Comparison of ENCODE assay signal across 14 mouse cellular contexts in the genomic region with DNA sequence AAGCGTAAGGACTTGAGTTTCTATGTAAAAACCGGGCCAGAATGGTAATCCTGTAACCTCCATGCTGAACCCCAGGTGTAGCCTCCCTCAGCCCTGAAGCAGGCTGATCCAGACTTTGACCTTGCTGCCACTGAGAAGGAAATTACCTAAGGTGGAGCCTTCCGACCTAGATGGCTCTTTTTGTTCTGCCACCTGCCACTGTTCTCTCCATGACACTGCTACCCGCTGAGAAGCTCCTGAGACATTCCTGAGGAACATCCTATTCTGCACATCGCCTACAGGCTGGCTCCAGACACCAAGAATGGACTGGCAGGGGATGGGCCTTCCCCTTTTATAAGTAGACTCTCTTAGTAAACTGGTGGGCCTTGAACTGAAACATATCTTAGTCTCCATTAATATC. TPM values are rescaled to one million over a fixed set of nuclear protein-coding genes. Genes with fewer than 3 reads are reported as not detected.
A peak's percentile ranks its signal among the peaks of the same experiment; 100 is the strongest.
DNase-seq lines count a peak whose midpoint lies in the region; ATAC-seq and TF ChIP-seq lines count a peak whose summit lies in the region.
"Not testable (repeated sequence)": the region's sequence is repeated elsewhere in the genome, so short reads cannot be mapped to it uniquely, and the experiment has no call there.
"Had no signal": no experiment of that assay in that cellular context is flagged by ENCODE, and none has a peak within 500 bp of the region (broad histone marks: within the 10 kb centered on the region; RNA-seq: fewer than 3 reads in every experiment).

No protein-coding gene starts in this region.

- not testable (repeated sequence) for TF ChIP-seq POLR2A in ES-Bruce4 (IDR thresholded peaks at IDR 0.05; ENCODE audit: insufficient read depth, low read length)

- in situ Hi-C loops in ES-E14 (cut with MboI; ENCODE audit: low sequenced_read_pairs in 2 of 2, unreplicated experiment in 2 of 2): not testable (repeated sequence)

- ATAC-seq in intestine, postnatal 0 days: 0 out of 2 replicates have a peak, but pooled peaks have one; percentile 16

- WGBS in intestine, postnatal 0 days: 54% methylated on average over 5 of the region's 5 CpGs

- not testable (repeated sequence) for H3K9ac ChIP-seq in ES-Bruce4 (ENCODE audit: low read depth, poor library complexity, severe bottlenecking); ES-E14 (ENCODE audit: insufficient read depth, low read depth, low read length, poor library complexity, severe bottlenecking); intestine, postnatal 0 days (ENCODE audit: low read depth, low read length)

- peak overlapping the region; percentile 73; the same call in 1 of the 2 replicates for H3K27ac ChIP-seq in ES-Bruce4 (ENCODE audit: insufficient read depth, low read length)
- H3K27ac ChIP-seq in ES-E14 (ENCODE audit: insufficient read depth, low read depth, low read length, poor library complexity, severe bottlenecking): peak overlapping the region; percentile 74; the same call in 1 of the 2 replicates
- H3K27ac ChIP-seq in intestine, postnatal 0 days (ENCODE audit: low read depth, low read length): not testable (repeated sequence)

- peak; percentile 91 for DNase-seq in ES-CJ7 (ENCODE audit: low read depth, low spot score)
- peak; percentile 43 for DNase-seq in ES-E14 (ENCODE audit: low read depth, low spot score)
- DNase-seq in R1 (ENCODE audit: low read depth, low spot score): peak; percentile 91
- peak; percentile 24 for DNase-seq in WW6 (ENCODE audit: low read depth, low spot score)
- peak; percentile 88 for DNase-seq in ZHBTc4 (ENCODE audit: low read depth, low spot score)

- not testable (repeated sequence) for H3K9me3 ChIP-seq in ES-Bruce4 (replicated peaks; ENCODE audit: control insufficient read depth, insufficient read depth, low read length, poor library complexity, severe bottlenecking); ES-E14 (ENCODE audit: control insufficient read depth, insufficient read depth, low read depth, low read length); intestine, postnatal 0 days (ENCODE audit: control insufficient read depth)

- TF ChIP-seq CTCF in ES-Bruce4 (IDR thresholded peaks at IDR 0.05; ENCODE audit: low read depth, low read length); intestine, postnatal 0 days (IDR thresholded peaks at IDR 0.05; ENCODE audit: low read depth): not testable (repeated sequence)

- H3K4me3 ChIP-seq in ES-Bruce4 (ENCODE audit: low read depth, low read length); ES-E14 (ENCODE audit: insufficient read depth in 1 of 2, low read depth in 1 of 2, low read length in 2 of 2, poor library complexity in 1 of 2, severe bottlenecking in 1 of 2); intestine, postnatal 0 days (ENCODE audit: low read depth, low read length): not testable (repeated sequence)

- H3K4me2 ChIP-seq in intestine, postnatal 0 days (replicated peaks; ENCODE audit: low read depth): not testable (repeated sequence)

- peak; percentile 91 for TF ChIP-seq EP300 in ES-Bruce4 (IDR thresholded peaks at IDR 0.05; ENCODE audit: insufficient read depth, low read depth, low read length)

- not testable (repeated sequence) for H3K36me3 ChIP-seq in ES-Bruce4 (ENCODE audit: control insufficient read depth, insufficient read depth, low read length, poor library complexity, severe bottlenecking); ES-E14 (ENCODE audit: control insufficient read depth, insufficient read depth, low read length, poor library complexity, severe bottlenecking); intestine, postnatal 0 days (ENCODE audit: control insufficient read depth, insufficient read depth)

- not testable (repeated sequence) for H3K4me1 ChIP-seq in ES-Bruce4 (ENCODE audit: control insufficient read depth, insufficient read depth, low read length); ES-E14 (ENCODE audit: control insufficient read depth in 2 of 2, insufficient read depth in 2 of 2, low read length in 2 of 2, poor library complexity in 1 of 2); intestine, postnatal 0 days (replicated peaks; ENCODE audit: control insufficient read depth, insufficient read depth, low read length)

- not testable (repeated sequence) for H3K27me3 ChIP-seq in ES-Bruce4 (ENCODE audit: control insufficient read depth, insufficient read depth, low read length, poor library complexity, severe bottlenecking); intestine, postnatal 0 days (replicated peaks; ENCODE audit: control insufficient read depth, insufficient read depth, low read length)

RNA-seq across cellular contexts. Expression of a gene that starts 28.3 kb away (rescaled TPM):
- polyA plus RNA-seq in ES-Bruce4 (2011; ENCODE audit: insufficient read depth, insufficient read length, low read depth, missing spikeins): not detected in 2 replicates
- 0.11 and 0.31 TPM in 2 replicates for total RNA-seq in ES-E14 (2012; rRNA removed)
- 1.0 and 1.6 TPM in 2 replicates for polyA plus RNA-seq in intestine, postnatal 0 days (2015; fragmentation: Nextera tagmentation; extraction: Ambion mirVana)
- total RNA-seq: CH12.LX, MEL had no signal
- polyA plus RNA-seq: activated CD4-positive, CD25-positive, alpha-beta regulatory T cell, adult 4 months; CD4-positive, CD25-positive, alpha-beta regulatory T cell, adult 4 months; cerebellum, adult 2 months; G1E; Patski had no signal

Comparison
In these comparisons a context has a peak if more than half of its experiments do, and no peak if none do; other contexts are left out.
1. DNase-seq: peak in every context shown above with its lines; median percentile 91 in ES-CJ7; 91 in R1; 88 in ZHBTc4; 43 in ES-E14; 24 in WW6.